Mouse (Mus musculus) cerebellum, postnatal 36 days (tissue): Measurements from ENCODE around the gene Cd69.

ENCODE experiments used
- DNase-seq, 2 experiments: peaks; one replicate each; pipeline ENCODE4 v3.0.0; 2021 to 2022; ENCODE audit warnings: mixed read lengths in 2 of 2

The Cd69 gene

DNA sequence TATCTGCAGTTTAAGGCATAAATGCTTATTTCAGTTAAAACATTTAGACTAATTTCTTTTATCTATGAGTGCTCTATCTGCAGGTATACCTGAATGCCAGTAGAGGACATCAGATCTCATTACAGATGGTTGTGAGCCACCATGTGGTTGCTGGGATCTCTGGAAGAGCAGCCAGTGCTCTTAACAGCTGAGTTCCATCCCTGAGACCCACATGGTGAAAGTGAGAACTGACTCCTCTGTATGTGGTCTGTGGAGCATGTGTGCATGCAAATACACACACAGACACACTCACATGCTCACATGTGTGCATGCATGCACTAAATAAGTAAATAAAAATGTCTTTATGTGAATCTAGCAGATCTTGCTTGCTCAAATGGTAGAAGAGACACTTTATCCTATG lies 29.4 kb downstream of the Cd69 start:
- DNase-seq: no peak

DNA sequence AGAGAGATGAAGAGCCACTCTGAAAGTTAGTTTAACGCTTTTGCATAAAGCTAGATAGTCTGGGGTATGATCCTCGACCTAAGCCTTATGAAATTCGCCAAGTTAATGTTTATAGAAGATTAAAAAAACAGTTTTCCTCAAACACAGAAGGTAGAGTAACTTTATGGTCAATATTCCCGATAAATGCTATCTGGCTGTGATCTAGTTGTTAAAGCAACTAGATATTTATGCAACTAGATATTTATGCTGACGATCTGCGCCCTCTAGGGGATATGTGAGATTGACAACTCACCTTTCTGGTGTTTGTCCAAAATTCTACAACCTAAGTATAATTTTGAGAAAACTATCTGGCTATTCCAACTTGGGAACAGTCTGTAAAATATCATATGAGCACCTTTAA lies 33.3 kb downstream of the Cd69 start:
- DNase-seq: no peak

DNA sequence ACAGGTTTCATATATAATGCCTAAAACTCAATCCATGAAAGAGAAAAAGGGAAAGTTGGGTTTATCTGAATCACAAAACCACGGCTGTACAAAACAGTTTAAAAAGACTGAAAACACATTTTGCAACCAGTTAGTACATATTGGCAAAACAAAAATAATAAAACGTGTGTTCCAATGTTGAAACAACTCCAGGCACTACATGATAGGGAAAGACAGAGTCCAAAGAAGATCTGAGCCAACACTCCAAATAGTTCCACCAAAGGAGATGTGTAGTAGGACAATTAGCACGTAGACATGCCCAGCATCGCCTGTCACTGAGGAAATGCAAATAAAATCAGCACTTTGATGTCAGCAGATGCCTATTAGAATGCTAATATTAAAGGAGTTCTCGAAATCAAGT lies 33.8 kb downstream of the Cd69 start:
- no peak for DNase-seq

DNA sequence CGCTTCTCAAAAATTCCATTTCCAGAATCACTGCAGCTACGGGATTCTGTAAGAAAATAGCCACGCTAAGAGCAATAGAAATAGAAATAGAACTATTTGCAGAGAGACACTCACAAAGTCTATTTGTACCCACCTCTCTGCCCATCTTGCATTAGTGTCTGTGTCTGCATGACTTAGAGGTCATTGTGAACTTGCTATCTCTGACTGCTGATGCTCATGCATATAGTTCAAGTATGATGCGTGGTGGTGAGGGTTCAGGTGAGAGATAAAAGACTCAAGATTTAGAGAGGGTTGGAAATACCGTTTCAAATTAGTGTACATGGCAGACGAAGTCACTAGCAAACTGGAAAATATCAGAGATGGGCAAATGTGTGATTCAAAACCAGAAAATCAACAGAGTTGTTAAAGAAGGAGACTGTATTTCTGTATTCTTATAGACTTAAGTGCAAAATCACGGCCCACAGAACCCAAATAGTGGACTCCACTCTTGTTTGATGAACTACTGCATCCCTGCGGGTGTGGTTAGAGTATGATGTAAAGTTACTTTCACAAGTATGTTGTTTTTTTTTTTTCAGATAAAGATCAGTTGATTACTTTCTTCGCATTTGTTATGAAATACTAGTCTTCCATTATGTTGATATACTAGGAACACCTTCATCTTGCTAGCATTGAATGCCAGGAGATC lies 35.5 kb downstream of the Cd69 start:
- DNase-seq: no peak

DNA sequence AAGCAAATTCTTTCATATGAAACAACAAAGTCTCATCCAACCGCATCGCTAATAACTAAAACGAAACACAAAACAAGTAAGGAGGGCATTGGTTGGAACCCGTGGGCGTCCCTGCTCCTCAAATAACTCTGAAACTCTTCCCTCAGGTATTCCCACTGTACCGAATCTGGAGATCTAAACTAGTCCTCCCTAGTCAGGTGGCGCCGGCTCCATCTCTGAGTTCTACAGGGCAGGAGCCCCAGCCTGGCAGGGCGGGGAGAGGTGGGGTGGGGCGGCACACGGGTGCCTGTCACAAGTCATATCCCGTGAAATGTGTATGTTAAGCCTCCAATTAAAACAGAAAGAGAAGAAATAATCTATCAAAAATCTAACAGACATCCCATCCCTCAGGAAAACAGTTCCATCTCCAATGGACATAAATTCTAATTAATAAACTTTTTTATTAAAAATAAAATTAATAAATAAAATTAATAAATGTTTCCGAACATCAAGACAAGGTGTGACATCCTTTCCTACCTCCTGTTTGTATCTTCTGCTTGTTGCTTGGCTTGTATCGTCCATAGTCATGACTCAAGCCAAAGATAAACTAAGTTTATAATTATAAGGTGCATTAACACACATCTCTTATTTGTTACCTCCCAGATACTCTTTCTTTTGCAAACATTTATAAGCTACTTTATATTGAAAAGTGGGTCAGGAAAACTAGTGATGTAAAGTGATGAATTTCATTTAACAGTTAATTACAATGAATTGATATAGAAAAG lies 36.8 kb downstream of the Cd69 start:
- DNase-seq: peak; percentile 16 to 18

DNA sequence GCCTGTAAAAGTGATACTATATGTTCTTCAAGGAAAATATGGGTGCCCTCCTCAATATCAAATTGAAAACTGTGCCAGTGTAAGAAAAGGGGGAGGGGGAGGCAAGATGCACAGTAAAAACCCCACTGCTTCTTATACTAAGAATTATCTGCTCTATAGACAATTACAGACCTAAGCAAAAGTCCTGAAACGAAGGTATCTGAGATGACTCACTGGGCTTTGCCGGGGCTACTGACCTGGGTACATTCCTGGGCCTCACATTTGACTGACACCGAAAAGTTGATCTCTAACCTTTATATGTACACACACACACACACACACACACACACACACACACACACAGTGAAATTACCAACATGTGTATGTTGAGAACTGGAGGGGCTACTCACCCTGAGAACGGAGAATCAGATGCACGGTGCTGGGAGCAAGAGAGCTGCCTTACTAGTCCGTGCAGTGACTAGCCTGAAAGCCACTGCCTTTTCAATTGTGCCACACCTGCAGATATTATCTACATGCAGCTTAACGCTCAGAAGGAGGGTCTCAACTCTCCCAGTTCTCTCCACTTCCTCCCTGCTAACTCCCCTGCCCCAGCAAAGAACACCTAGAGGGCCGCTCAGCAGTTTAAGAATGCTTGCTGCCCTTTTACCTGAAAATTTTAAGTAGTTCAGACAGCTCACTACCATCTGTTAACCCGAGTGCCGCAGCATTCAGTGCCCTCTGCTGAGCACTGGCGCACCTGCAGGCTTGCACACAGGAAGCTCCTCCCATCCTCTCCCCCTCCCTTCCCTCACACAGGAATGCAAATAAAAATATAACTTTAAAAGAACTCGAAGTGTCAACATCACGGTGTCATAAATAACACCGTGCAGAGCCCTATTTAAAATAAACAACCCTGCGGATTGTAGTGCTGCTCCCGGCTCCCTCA lies 37.6 kb downstream of the Cd69 start:
- DNase-seq: peak; percentile 62 to 63

DNA sequence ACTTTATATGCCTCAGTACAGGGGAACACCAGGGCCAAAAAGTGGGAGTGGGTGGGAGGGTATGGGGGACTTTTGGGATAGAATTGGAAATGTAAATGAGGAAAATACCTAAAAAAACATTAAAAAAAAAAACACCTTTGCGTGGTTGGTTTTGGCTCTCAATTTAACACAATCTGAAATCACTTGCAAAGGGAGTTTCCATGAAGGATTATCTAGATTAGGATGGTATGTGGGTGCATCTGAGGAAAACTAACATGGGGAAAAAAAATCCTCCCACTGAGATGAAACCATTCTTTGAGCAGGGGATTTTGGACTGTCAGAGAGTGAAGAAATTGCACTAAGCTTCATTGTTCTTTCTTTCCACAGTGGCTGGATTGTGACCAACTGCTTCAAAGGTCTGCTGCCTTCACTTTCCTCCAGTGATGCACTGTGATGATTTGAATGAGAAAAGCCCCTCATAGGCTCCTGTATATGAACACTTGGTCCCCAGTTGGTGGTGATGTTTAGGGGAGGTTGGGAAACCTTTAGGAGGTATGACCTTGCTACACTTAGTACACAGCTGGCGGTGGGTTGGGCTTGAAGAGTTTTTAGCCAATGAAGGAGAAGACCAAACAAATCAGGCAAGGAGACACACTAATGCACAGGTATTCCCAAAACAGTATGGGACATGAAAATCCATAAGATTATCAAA lies 38.4 kb downstream of the Cd69 start:
- no peak for DNase-seq

DNA sequence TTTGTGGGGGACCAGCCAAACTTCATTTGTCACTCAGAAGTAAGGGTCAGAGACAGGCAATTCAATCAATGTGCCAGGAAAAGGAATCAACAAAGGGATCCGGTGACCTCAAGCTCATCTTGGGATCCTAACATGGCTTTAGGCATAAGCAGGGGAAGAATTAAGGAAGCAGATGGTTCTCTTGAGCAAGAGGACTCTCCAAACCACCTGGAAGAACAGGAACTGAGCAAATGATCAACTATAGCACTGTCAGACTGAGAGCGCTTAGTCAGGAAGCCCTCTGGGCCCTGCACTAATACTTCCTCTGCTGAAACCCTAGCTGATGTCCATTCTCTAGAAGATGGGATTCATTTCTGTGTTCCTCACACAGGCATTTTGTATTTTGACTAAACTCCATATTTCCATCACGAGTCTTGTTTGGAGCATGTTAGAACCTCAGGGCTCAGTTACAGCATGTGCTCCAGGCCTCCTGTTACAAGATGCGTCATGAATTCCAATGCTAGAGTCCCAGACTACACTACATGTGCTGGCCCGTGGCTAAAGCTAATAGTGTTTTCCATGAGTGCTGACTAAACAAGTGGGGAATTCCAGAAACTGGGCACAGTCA lies 39.3 kb downstream of the Cd69 start:
- DNase-seq: no peak

DNA sequence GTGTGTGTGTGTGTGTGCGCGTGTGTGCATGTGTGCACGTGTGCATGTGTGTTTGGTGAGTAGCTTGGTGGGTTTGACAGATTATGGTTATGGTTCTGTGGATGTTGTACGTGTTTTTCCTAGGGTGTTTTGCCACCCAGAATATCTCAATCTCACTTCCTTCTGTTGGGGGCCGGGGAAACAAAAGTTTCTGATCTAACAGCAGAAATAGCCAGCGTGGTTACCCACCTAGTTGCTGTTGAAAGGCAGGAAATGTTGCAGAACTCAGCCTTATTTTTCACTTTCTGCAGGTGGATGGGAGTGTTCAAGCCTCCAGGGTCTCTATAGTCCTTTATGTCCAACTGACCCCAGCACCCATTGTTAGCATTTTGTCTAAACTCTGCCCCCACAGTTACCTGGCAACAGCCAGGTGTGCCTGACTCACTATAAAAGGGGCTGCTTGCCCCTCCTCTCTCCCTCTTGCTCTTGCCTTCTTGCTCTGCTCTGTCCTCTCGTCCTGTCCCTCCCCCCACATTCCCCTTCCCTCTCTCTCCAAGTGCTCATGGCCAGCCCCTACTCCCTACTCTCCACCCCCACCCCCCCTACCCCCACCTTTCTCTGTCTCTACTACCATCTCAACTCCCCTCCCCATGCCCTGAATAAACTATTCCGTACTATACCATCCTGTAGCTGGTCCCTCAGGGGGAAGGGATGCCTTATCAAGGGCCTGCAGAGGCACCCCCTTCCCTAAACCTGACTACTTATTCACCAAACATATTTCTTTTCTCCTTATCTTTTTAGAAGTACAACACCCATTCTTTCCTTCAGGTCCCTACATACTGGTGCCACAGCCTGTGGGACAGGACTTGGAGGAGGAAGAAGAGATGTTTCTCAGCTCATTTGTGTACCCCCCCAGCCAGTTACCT lies 40.5 kb downstream of the Cd69 start:
- DNase-seq: no peak

DNA sequence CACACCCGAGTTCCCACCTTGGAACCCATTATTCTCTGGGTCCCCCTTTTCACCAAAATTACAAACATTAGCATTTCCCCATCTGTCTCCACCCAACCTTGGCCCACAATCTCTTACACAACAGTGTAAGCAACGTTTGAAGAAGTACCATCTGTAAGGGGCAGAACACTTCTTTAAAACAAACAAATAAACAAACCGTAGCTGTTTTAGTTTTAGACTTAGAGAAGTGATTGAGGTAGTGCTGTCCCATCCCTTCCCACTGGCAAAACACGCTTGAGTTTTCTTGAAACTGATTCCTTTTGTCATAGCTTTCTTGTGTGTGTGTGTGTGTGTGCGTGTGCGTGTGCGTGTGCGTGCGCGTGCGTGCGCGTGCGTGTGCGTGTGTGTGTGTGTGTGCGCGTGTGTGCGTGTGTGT lies 41.3 kb downstream of the Cd69 start:
- no peak for DNase-seq

DNA sequence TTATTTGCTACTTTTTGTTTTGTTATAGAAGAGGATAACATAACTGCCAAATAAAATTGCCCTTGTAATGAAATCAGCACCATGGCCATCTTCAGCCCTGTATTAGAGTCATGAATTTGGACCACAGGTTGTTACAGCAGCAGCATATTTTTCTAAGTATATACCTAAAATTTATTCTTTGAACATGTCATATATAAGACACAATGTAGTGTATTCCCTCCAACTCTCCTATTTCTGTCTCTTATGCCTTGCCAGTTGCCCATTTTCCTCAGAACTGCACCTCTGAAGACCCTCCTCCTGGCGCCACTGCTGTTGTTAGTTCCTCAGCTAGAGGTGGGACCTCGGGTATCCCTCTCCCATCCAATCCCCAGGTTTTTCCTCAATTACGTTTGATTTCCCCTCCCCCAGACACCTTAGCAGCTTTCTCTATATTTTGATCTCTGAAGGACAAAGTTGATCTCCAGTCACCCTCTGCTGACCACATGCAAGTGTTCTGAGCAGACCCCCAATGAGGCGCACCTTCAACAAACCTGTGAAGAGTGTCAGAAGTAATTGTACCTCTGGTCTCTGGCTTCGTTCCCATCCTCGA lies 41.8 kb downstream of the Cd69 start:
- no peak for DNase-seq

DNA sequence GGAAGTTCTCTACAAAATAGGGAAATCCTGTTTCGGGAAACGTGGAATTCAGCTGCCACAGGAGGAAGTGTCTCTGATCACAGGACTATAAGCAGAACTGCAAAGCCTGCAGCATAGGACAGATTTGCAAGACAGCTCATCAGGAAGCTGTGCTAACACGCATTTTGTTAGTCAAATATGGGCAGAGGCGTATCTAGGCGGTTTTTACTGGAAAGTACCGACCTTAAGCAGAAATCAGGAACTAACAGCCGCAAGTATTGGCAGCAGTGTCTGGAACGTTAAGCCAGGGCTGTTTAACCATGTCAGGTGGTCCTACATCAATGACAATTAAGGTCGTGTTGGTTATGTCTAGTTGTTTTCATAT lies 42.4 kb downstream of the Cd69 start:
- no peak for DNase-seq

DNA sequence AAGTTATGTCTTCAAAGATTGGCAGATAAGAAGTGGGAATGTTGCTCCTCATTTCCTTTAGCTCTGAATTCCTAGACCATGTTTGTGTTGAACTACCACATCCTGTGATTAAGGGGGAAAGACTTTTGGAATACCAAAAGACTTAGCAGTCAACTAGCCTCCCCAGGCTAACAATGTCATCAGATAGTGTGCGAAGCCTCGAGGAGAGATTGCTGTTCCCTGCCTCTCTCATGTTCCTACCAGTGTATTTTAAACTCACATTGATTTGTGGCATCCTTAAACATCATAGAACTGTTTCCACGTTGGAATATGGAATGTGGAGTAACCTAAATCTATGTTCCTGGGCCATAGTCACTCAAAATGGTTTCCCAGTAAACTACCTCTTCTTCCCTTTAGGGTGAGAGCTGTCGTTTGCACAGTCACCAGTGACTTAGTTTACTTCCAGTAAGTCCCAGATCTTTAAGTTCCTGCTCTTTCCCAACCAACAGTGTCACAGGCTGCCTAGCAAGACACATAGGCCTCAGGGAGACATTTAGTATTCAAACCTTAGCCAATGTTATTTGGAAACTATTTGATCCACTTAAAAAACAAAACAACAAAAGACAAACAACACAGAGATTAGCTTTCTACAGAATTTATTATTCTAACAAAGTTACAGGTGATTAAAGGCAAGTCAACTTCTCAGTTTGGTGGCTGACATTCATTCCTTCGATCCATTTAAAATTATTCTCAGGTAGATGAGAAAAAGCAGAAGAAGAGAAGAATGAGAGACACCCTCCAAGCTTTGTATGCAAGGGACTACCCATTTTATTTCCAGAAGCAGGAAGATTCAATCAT lies 43.0 kb downstream of the Cd69 start:
- DNase-seq: no peak

DNA sequence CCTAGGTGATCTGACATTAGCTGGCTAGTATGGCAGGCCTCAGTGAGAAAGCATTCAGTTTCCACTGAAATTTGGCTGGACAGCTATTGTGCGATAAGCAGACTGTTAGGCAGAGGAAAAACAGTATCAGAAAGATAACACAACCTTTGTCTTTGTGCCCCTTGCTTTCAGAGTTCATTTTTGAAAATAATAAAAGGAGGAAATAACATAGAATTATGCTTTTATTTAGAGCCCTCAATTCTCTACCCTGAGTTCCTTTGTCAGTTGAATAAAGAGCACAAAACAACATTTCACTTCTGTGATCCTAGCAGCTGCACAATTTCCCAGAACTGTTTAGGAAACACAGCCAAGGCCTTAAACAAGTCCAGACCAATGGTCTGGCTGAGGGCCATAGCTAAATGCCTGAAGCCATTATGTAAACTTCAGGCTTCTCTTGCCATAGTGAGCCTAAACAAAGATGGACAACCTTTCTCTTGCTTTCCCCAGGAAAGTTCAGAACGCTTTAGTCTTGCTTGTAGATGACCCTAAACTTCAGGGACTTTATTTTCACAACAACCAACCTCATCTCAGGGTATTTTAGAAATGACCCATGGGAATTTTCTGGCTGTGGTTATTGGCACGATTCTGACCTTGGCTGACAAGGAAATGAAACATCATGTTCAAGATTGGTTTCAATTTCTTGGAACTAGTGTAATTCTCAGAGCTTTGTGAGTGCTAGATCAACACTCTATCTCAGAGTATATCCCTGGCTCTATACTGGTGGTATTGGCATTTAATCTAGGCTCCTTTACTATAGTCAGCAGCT lies 45.3 kb downstream of the Cd69 start:
- DNase-seq: no peak

DNA sequence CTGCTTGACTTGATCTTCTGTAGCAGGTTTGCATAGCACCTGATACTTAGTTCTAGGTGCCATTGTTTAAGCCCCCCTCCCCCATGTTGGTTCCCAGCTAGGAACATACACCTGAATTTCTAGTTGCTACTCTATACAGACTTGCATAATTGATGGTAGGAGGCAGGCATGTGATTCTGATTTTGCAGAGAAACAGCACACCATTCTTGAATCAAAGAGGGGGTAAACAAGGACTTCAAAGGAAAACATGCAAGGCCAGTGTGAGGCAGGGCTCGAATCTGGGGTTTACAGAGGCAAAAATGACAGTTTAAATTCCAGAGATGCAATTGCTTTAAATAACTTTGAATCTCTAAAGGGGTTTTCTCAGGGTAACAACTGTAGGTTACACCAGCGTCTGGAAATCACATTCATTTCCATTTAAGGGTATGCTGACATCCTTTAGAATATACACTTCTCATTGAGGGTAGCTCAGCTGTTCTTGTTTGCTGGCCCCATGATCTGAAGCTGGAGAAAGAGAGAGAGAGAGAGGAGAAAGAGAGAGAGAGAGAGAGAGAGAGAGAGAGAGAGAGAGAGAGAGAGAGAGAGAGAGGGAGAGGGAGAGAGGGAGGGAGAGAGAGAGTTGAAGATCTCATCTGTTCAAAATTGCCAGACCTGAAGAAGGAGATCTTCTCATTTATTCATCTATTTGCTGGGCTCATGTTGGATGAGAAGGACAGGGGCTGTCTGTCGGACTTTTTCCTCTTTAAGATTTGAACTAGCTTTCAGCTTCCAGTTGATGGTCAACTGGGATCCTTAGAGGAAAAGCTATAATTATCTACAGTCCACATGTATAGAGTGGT lies 46.1 kb downstream of the Cd69 start:
- no peak for DNase-seq

DNA sequence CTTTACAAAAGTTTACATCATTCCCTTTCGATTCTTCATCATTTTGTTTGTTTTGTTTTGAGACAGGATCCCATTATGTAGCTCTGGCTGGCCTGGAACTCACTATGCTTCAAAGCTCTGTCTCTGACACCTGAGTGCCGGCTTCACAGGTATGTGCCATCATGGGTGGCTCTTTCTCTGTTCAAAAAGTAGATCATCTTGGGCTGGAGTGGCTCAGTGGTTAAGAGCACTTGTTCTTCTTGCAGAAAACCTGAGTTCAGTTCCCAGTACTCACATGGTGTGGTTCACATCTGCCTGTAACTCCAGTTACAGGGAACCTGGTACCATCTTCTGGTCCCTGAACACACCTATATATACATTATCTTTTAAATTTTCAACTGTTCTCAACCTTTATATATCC lies 50.2 kb downstream of the Cd69 start:
- DNase-seq: no peak

DNA sequence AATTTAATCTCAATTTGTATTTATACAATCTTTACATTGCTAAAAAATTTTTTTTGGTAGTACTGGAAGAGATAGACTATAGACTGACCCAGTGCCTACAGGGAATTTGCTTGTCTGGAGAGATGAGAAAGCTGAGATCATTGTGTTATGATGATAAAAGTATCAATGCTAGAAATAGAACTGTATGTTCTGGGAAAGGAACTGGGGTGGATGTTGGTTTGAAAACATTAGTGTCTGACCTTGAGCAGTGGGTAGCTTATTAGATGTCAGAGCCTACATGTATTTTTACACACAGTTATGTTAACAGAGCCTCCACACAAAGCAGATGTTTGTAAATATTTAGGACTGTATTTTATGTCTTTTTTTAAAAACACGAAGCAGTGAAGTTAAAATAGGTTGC lies 51.1 kb downstream of the Cd69 start:
- DNase-seq: no peak

DNA sequence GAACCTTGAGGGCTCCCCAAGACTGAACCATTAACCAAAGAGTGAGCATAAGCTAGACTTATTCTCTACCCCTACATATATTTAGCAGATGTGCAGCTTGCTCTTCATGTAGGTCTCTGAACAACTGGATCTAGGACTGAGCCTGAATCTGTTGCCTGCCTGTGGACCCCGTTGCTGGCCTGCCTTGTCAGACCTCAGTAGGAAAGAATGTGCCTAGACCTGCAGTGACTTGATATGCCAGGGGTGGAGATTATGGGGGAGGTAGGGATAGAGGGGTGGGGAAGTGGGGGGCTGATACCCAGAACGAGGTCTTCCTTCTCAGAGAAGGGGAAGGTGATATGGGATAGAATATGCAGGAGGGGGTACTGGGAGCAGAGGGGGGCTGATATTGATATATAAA lies 51.6 kb downstream of the Cd69 start:
- DNase-seq: no peak
